In the genomic region with DNA sequence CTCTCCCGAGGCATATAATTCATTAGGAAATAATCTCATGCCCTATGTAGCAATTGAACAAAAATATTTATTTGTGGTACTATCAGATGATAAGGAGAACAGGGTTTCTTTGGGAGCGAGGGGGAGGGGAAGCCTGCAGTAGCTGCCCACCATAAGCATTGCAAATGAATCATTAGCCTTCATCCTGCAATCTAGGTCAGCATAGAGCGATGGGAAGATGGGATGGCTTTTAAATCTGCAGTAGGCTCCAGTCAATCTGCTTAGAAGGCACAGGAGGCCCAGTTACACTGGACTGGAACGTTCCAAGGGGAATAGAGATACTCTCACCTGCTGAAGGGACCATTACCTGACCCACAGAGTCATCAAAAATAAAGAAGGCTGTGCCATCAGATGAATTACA, we compare ENCODE assay signal across 16 mouse cellular contexts.
DNase-seq lines count a peak whose midpoint lies in the region; ATAC-seq and TF ChIP-seq lines count a peak whose summit lies in the region.
"Had no signal": no experiment of that assay in that cellular context is flagged by ENCODE, and none has a peak within 500 bp of the region (broad histone marks: within the 10 kb centered on the region; RNA-seq: fewer than 3 reads in every experiment).

No protein-coding gene starts in this region.

- H3K4me2 ChIP-seq in forebrain, embryonic 16.5 days (ENCODE audit: low read length), result no peak overlapping the region
- no peak overlapping the region for H3K4me2 ChIP-seq in hindbrain, postnatal 0 days (ENCODE audit: low read depth, low read length)
- peak overlapping the region; percentile 40; the same call in 1 of the 2 replicates for H3K4me2 ChIP-seq in neural tube, embryonic 14.5 days (ENCODE audit: low read depth, low read length)
- H3K4me2 ChIP-seq: heart, embryonic 13.5 days; limb, embryonic 15.5 days had no signal

- no peak for ATAC-seq in forebrain, embryonic 16.5 days
- no peak for ATAC-seq in hindbrain, postnatal 0 days
- no peak for ATAC-seq in neural tube, embryonic 14.5 days (ENCODE audit: low read depth)
- no peak for ATAC-seq in cerebellum, adult (ENCODE audit: insufficient number of reproducible peaks, low FRiP score, low TSS enrichment)
- no peak for ATAC-seq in monocyte, adult 5-6 weeks (replicated peaks; ENCODE audit: insufficient number of reproducible peaks, low FRiP score, low TSS enrichment, poor library complexity, severe bottlenecking)
- ATAC-seq: liver, postnatal 0 days had no signal

- peaks cover 51% of the 10 kb centered on the region for H3K4me1 ChIP-seq in forebrain, embryonic 16.5 days (replicated peaks; ENCODE audit: control insufficient read depth, insufficient read depth, low read length)
- H3K4me1 ChIP-seq in hindbrain, postnatal 0 days (ENCODE audit: insufficient read depth, low read length), result 0 out of 2 replicates have a peak, but pooled peaks cover 5% of the 10 kb centered on the region
- peaks cover 40% of the 10 kb centered on the region for H3K4me1 ChIP-seq in neural tube, embryonic 14.5 days (ENCODE audit: control insufficient read depth, insufficient read depth, low read length)

- intact Hi-C loops in left cerebral cortex, adult 2 months (cut with DNase I), result no loop called here
- intact Hi-C loops in left cerebral cortex, postnatal 25 days (cut with DNase I), result no loop called here

- H3K27me3 ChIP-seq in forebrain, embryonic 16.5 days (replicated peaks; ENCODE audit: control insufficient read depth, insufficient read depth, low read length), result no peaks in the 10 kb centered on the region
- H3K27me3 ChIP-seq in hindbrain, postnatal 0 days (ENCODE audit: insufficient read depth, low read length), result no peaks in the 10 kb centered on the region
- H3K27me3 ChIP-seq in neural tube, embryonic 14.5 days (ENCODE audit: control insufficient read depth, insufficient read depth, low read length), result no peaks in the 10 kb centered on the region

- TF ChIP-seq CTCF in left cerebral cortex, adult 2 months (IDR thresholded peaks at IDR 0.05), result no peak
- no peak for TF ChIP-seq CTCF in hindbrain, postnatal 0 days (IDR thresholded peaks at IDR 0.05; ENCODE audit: low read depth)

- H3K27ac ChIP-seq in left cerebral cortex, adult 2 months, result peak overlapping the region; percentile 72
- peak overlapping the region; percentile 80 for H3K27ac ChIP-seq in forebrain, embryonic 16.5 days (ENCODE audit: low read length)
- H3K27ac ChIP-seq in hindbrain, postnatal 0 days, result peak overlapping the region; percentile 67
- H3K27ac ChIP-seq in neural tube, embryonic 14.5 days (ENCODE audit: low read depth, low read length), result peak overlapping the region; percentile 89
- H3K27ac ChIP-seq: embryonic facial prominence, embryonic 10.5 days; heart, embryonic 13.5 days; limb, embryonic 15.5 days had no signal

- no peaks in the 10 kb centered on the region for H3K36me3 ChIP-seq in forebrain, embryonic 16.5 days (ENCODE audit: control insufficient read depth, insufficient read depth)
- no peaks in the 10 kb centered on the region for H3K36me3 ChIP-seq in hindbrain, postnatal 0 days (ENCODE audit: insufficient read depth, low read length)
- H3K36me3 ChIP-seq in neural tube, embryonic 14.5 days (ENCODE audit: control insufficient read depth, insufficient read depth, low read length), result no peaks in the 10 kb centered on the region
- H3K36me3 ChIP-seq: embryonic facial prominence, embryonic 10.5 days; G1E; heart, embryonic 13.5 days; limb, embryonic 15.5 days had no signal

- H3K9ac ChIP-seq in forebrain, embryonic 16.5 days (replicated peaks; ENCODE audit: low read depth, low read length), result peak overlapping the region; percentile 23
- H3K9ac ChIP-seq in hindbrain, postnatal 0 days (replicated peaks; ENCODE audit: low read length), result no peak overlapping the region
- peak overlapping the region; percentile 17; the same call in 1 of the 2 replicates for H3K9ac ChIP-seq in neural tube, embryonic 14.5 days (replicated peaks; ENCODE audit: low read depth, low read length)
- H3K9ac ChIP-seq: heart, embryonic 13.5 days; limb, embryonic 15.5 days; liver, postnatal 0 days had no signal

- DNase-seq in left cerebral cortex, adult 2 months (ENCODE audit: extremely low spot score in 1 of 2, low spot score in 2 of 2), result no peak
- no peak for DNase-seq in left cerebral cortex, postnatal 25 days (ENCODE audit: low spot score in 2 of 2)
- no peak for DNase-seq in hindbrain, postnatal 0 days (ENCODE audit: low spot score)
- DNase-seq in layer of hippocampus, postnatal 36 days, result no peak
- DNase-seq: adrenal gland, adult 8-10 months; kidney, adult 2 months; liver, postnatal 0 days had no signal

- no peak overlapping the region for H3K4me3 ChIP-seq in left cerebral cortex, adult 2 months
- H3K4me3 ChIP-seq in forebrain, embryonic 16.5 days (replicated peaks; ENCODE audit: low read length), result no peak overlapping the region
- no peak overlapping the region for H3K4me3 ChIP-seq in hindbrain, postnatal 0 days (ENCODE audit: low read length)
- H3K4me3 ChIP-seq in neural tube, embryonic 14.5 days (ENCODE audit: low read depth, low read length), result no peak overlapping the region
- H3K4me3 ChIP-seq: embryonic facial prominence, embryonic 10.5 days; erythroblast, embryonic 14.5 days; heart, embryonic 13.5 days; limb, embryonic 15.5 days had no signal

- no peaks in the 10 kb centered on the region for H3K9me3 ChIP-seq in forebrain, embryonic 16.5 days (ENCODE audit: control insufficient read depth, low read length)
- no peaks in the 10 kb centered on the region for H3K9me3 ChIP-seq in hindbrain, postnatal 0 days (ENCODE audit: low read length)
- no peaks in the 10 kb centered on the region for H3K9me3 ChIP-seq in neural tube, embryonic 14.5 days (ENCODE audit: control insufficient read depth, low read length)
- H3K9me3 ChIP-seq: embryonic facial prominence, embryonic 10.5 days; G1E; heart, embryonic 13.5 days; limb, embryonic 15.5 days had no signal

- WGBS in forebrain, embryonic 16.5 days, result 35% methylated on average over 4 of the region's 4 CpGs
- WGBS in hindbrain, postnatal 0 days, result 36% methylated on average over 4 of the region's 4 CpGs
- 15% methylated on average over 4 of the region's 4 CpGs for WGBS in neural tube, embryonic 14.5 days
